In genomic region chr1:71384098-71384497, GRCm38 (mm10) we compare ENCODE assay signal across 27 mouse cellular contexts. TPM values are rescaled to one million over a fixed set of nuclear protein-coding genes. Genes with fewer than 3 reads are reported as not detected.
"Had no signal": no experiment of that assay in that cellular context is flagged by ENCODE, and none has a peak within 500 bp of the region (broad histone marks: within the 10 kb centered on the region; RNA-seq: fewer than 3 reads in every experiment).

No protein-coding gene starts in this region.

- H3K27me3 ChIP-seq: heart, embryonic 13.5 days; heart, embryonic 15.5 days; hindbrain, embryonic 13.5 days; hindbrain, embryonic 15.5 days; kidney, embryonic 15.5 days; limb, embryonic 13.5 days had no signal

- H3K4me3 ChIP-seq: heart, adult 2 months; heart, embryonic 13.5 days; heart, embryonic 15.5 days; hindbrain, embryonic 13.5 days; hindbrain, embryonic 15.5 days; kidney, embryonic 15.5 days; limb, embryonic 13.5 days had no signal

- H3K27ac ChIP-seq: heart, adult 2 months; heart, embryonic 13.5 days; heart, embryonic 15.5 days; hindbrain, embryonic 13.5 days; hindbrain, embryonic 15.5 days; hindbrain, postnatal 0 days; kidney, embryonic 15.5 days; kidney, postnatal 0 days; limb, embryonic 13.5 days had no signal

- H3K9me3 ChIP-seq: heart, embryonic 13.5 days; heart, embryonic 15.5 days; hindbrain, embryonic 13.5 days; hindbrain, embryonic 15.5 days; kidney, embryonic 15.5 days; limb, embryonic 13.5 days had no signal

- H3K4me2 ChIP-seq: heart, embryonic 11.5 days; heart, embryonic 13.5 days; heart, embryonic 15.5 days; hindbrain, embryonic 13.5 days; hindbrain, embryonic 15.5 days; kidney, embryonic 15.5 days; limb, embryonic 13.5 days had no signal

- H3K36me3 ChIP-seq: heart, embryonic 13.5 days; heart, embryonic 15.5 days; hindbrain, embryonic 13.5 days; hindbrain, embryonic 15.5 days; kidney, embryonic 15.5 days; limb, embryonic 13.5 days had no signal

- H3K4me1 ChIP-seq: heart, embryonic 13.5 days; heart, embryonic 15.5 days; hindbrain, embryonic 13.5 days; hindbrain, embryonic 15.5 days; kidney, embryonic 15.5 days; limb, embryonic 13.5 days had no signal

- DNase-seq: forebrain, postnatal 0 days; gastrocnemius, postnatal 14 days; gastrocnemius, postnatal 36 days; heart, adult 11 months; heart, adult 2 months; heart, postnatal 14 days; heart, postnatal 36 days; kidney, adult 11 months; kidney, adult 2 months; kidney, adult 9 months; kidney, postnatal 14 days; kidney, postnatal 36 days; layer of hippocampus, adult 9-11 months; layer of hippocampus, postnatal 36 days; left cerebral cortex, postnatal 4 days had no signal

- H3K9ac ChIP-seq: forebrain, postnatal 0 days; heart, embryonic 13.5 days; heart, embryonic 15.5 days; hindbrain, embryonic 13.5 days; hindbrain, embryonic 15.5 days; kidney, embryonic 15.5 days; limb, embryonic 13.5 days had no signal

- ATAC-seq: forebrain, postnatal 0 days; hindbrain, postnatal 0 days; intestine, embryonic 16.5 days had no signal

RNA-seq across cellular contexts. Expression of gene Abca12, which starts 30.6 kb away (rescaled TPM):
- polyA plus RNA-seq: gonadal fat pad, adult 2 months; hindbrain, embryonic 11.5 days; intestine, embryonic 16.5 days; kidney, adult 2 months; kidney, postnatal 0 days had no signal
